Mouse (Mus musculus) adrenal gland, postnatal 0 days (tissue): ENCODE measurements around the gene Olfr1197. TPM values are rescaled to one million over a fixed set of nuclear protein-coding genes. Genes with fewer than 3 reads are reported as not detected.

ENCODE experiments used
- polyA plus RNA-seq: library from polyadenylated mRNA; unstranded; fragments of >200 nt; fragmentation: Nextera tagmentation; extraction: Ambion mirVana; gene quantifications from 2 replicates; pipeline ENCODE4 v1.2.1, GENCODE M21; 2015

Gene Olfr1197
- not detected in 2 replicates for polyA plus RNA-seq

DNA sequence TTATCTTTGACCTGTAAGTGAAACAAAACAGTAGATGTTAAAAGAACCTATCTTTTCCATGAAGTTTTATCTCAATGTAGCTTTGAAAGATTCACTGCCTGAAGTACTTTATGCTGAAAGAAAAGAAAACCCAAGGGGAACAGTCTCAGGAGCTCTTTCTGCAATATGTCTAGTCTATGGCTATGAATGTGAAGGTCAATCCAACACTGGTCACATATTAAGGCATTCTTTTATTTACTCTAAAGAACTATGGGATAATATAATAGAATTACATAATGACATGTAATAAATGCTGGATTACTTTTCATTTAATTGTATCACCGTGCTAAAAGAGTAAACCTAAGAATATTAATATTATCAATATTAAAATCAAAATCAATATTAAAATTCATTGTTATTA is at the start of gene Olfr1197:
Olfr1197 (minus strand) TSS at position 101 of the 400 bp plus-strand sequence.

DNA sequence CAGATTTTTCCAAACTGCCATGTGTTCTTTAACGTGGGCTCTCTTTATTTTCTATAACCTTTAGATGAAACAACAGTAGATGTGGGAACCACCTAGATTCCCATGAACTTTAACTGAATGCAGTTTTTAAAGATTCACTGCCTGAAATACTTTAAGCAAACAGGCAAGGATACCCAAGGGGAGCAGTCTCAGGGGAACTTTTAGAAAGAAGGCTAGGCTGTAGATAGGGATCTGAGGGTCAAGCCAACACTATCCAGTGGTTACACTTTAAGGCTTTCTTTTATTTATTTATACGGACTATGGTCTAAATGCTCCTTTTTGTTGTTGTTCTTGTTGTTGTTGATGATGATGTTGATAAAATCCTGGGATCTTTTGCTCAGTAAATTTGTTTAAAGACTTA is 38.2 kb upstream of the Olfr1197 start, which contains the start of gene Olfr1200:
Olfr1200 (minus strand) TSS at position 101 of the 400 bp plus-strand sequence.

DNA sequence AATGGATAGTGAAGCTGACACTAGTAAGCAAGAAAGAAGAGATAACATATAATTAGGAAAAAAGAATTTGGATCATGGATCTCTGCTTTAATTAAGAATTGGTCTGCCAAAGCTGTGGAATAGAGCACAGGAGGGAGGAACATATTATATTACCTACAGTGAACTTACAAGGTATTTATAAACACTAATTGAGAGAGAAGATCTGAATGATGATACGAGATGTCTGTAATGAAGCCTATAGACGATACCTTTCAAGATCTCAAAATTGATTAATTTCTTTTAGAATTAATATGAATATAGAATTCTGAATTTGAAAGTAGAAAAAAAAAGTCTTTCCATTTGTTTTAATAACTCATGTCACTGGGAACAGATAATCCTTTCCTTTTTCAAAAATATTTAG is 28.2 kb upstream of the Olfr1197 start, which contains the start of gene Olfr1199:
Olfr1199 (minus strand) TSS at position 101 of the 400 bp plus-strand sequence.

DNA sequence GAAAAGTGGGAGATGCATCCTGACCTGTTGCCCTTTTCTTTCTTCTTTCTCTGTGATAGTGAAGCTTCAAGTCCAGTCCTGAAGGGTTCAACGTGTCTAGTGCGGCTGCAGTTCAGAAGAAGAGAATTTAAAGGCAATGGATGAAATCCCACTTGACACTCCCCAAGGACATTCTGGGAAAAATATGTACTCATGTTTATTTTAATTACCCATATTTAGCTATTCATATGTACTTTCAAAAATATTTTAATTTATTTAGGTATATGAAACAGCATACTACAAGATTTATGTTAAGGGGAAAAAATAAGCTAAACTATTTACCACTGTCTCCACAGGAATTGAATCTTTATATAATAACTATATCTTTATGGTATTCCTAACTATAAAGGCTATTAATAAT is 19.1 kb upstream of the Olfr1197 start, which contains the start of gene Olfr1198:
Olfr1198 (minus strand) TSS at position 101 of the 400 bp plus-strand sequence.

GRCm38 (mm10) chr2:88704497-88704896 is 27.7 kb downstream of the Olfr1197 start, which contains the start of gene Olfr1196:
Gene Olfr1196 (minus strand): TSS chr2:88704597.

GRCm38 (mm10) chr2:88689087-88689486 is 43.1 kb downstream of the Olfr1197 start, which contains the start of gene Olfr1195:
Gene Olfr1195 (minus strand): TSS chr2:88689187.

Other genes with a start within 250 kb of the Olfr1197 start
- gene Olfr1184, start 248.8 kb downstream of the Olfr1197 start, polyA plus RNA-seq = not detected in 2 replicates
- not detected in 2 replicates for gene Olfr1185-ps1, start 239.0 kb downstream of the Olfr1197 start, polyA plus RNA-seq
- not detected in 2 replicates for gene Olfr1186, start 213.8 kb downstream of the Olfr1197 start, polyA plus RNA-seq
- not detected in 2 replicates for gene Olfr1188, start 175.4 kb downstream of the Olfr1197 start, polyA plus RNA-seq
- not detected in 2 replicates for gene Olfr1189, start 145.9 kb downstream of the Olfr1197 start, polyA plus RNA-seq
- gene Olfr1191-ps1, start 91.8 kb downstream of the Olfr1197 start, polyA plus RNA-seq = not detected in 2 replicates
- not detected in 2 replicates for gene Olfr1192-ps1, start 83.9 kb downstream of the Olfr1197 start, polyA plus RNA-seq
- not detected in 2 replicates for gene Olfr1193, start 56.7 kb downstream of the Olfr1197 start, polyA plus RNA-seq
- not detected in 2 replicates for gene Olfr1195, start 43.2 kb downstream of the Olfr1197 start, polyA plus RNA-seq
- gene Olfr1196, start 27.8 kb downstream of the Olfr1197 start, polyA plus RNA-seq = not detected in 2 replicates
- not detected in 2 replicates for gene Olfr1198, start 19.0 kb upstream of the Olfr1197 start, polyA plus RNA-seq
- gene Olfr1199, start 28.1 kb upstream of the Olfr1197 start, polyA plus RNA-seq = not detected in 2 replicates
- gene Olfr1200, start 38.1 kb upstream of the Olfr1197 start, polyA plus RNA-seq = not detected in 2 replicates
- not detected in 2 replicates for gene Olfr1201, start 60.7 kb upstream of the Olfr1197 start, polyA plus RNA-seq
- gene Olfr1202, start 82.1 kb upstream of the Olfr1197 start, polyA plus RNA-seq = 0.03 TPM in 1 of 2 replicates, not detected in the other
- gene Olfr1205, start 97.4 kb upstream of the Olfr1197 start, polyA plus RNA-seq = not detected in 2 replicates
- not detected in 2 replicates for gene Olfr1204, start 116.9 kb upstream of the Olfr1197 start, polyA plus RNA-seq
- not detected in 2 replicates for gene Olfr1206, start 130.9 kb upstream of the Olfr1197 start, polyA plus RNA-seq
- gene Olfr1208, start 169.9 kb upstream of the Olfr1197 start, polyA plus RNA-seq = not detected in 2 replicates
- not detected in 2 replicates for gene Olfr1209, start 182.8 kb upstream of the Olfr1197 start, polyA plus RNA-seq
- not detected in 2 replicates for gene Olfr1211, start 205.7 kb upstream of the Olfr1197 start, polyA plus RNA-seq
- gene Olfr1212, start 221.6 kb upstream of the Olfr1197 start, polyA plus RNA-seq = not detected in 2 replicates
- gene Gm13762, start 247.9 kb upstream of the Olfr1197 start, polyA plus RNA-seq = not detected in 2 replicates